Mouse (Mus musculus): ENCODE results near the gene Galnt17.

The Galnt17 gene

GRCm38 (mm10) chr5:130927138-130927793, 381.0 kb downstream of the Galnt17 start:
- DNase-seq (ENCODE audit: low spot score), result no peak

DNA sequence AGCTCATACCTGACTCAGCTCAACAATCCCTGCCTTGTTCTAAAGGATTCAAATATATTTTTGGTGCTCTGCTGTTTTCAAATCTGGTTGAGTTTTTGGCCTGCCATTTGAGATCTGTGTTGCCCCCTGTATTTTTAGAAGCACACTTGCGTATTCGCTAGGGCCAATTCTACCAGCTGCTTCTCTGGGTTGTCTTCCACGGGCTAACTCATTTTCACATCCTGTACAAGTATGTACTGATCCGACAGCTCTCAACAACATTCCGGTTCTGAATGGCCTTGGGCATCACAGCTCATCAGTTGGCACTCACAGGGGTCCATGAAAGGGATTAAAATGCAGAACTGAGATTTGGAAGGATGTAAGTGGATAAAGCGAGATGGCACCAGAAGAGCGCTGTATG, 382.6 kb downstream of the Galnt17 start:
- no peak for DNase-seq (ENCODE audit: low spot score)

GRCm38 (mm10) chr5:130924245-130924827, 384.0 kb downstream of the Galnt17 start:
- no peak for DNase-seq (ENCODE audit: low spot score)

DNA sequence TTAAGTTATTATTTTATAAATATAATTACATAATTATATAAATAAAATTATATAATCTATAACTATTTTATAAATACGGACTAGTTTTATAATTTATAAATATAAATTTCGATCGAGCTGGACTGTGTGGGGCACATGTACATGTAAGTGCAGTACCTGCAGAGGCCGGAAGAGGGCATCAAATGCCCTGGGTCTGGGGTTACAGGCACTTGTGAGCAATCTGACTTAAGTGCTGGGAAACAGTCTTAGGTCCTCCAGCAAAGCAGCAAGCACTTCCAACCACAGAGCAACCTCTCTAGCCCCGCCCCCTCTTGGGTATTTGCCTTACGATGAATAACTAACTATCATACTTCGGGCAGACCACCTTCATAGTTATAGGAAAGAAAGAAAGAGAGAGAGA, 388.3 kb downstream of the Galnt17 start:
- DNase-seq (ENCODE audit: low spot score), result no peak

GRCm38 (mm10) chr5:130914606-130915005, 393.7 kb downstream of the Galnt17 start:
- no peak for DNase-seq (ENCODE audit: low spot score)

GRCm38 (mm10) chr5:130911551-130911950, 396.7 kb downstream of the Galnt17 start:
- no peak for DNase-seq (ENCODE audit: low spot score)

DNA sequence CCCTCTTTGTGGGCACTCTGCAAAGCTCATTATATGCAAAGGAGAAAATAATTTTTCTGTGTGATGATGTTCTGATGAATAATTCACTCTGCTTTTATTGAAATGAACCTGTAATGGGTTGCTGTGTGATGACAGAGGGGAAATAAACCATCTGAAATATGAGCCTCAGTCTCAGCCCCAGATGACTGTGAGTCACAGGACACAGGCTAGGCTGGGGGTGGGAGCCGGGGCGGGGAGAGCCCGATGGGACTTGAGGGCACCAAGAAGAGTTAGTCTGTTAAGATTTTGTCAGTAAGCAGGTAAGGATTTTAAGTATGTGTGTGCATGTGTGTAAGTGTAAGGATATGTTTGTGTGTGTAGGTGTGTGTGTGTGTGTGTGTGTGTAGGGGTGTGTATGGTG, 406.6 kb downstream of the Galnt17 start:
- no peak for DNase-seq (ENCODE audit: low spot score)

- DNase-seq (ENCODE audit: low spot score), result no peak
Measured at GRCm38 (mm10) chr5:130895991-130896390, 412.3 kb downstream of the Galnt17 start.

GRCm38 (mm10) chr5:130891735-130892134, 416.6 kb downstream of the Galnt17 start:
- DNase-seq (ENCODE audit: low spot score), result no peak

GRCm38 (mm10) chr5:130880331-130880730, 428.0 kb downstream of the Galnt17 start:
- no peak for DNase-seq (ENCODE audit: low spot score)

DNA sequence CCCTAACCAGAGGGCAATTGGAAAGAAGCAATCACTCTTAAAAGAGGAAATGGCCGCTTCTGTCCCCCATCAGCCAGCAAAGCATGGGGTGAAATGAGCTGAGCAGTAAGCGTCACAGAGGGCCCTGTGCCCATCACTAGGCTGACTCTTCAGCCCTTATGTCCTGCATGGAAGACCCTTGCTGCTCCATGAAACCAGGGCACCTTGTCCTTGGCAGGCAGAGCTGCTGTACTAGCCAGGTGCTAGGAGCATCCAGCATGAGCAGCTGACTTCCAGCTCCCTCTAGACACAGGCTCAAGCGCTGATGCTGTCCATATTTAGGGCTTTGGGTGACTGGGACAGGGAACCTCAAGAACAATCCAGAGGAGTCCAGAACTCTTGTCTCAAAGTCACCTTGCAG, 432.9 kb downstream of the Galnt17 start:
- DNase-seq (ENCODE audit: low spot score), result no peak

GRCm38 (mm10) chr5:130871086-130871485, 437.2 kb downstream of the Galnt17 start:
- no peak for DNase-seq (ENCODE audit: low spot score)

DNA sequence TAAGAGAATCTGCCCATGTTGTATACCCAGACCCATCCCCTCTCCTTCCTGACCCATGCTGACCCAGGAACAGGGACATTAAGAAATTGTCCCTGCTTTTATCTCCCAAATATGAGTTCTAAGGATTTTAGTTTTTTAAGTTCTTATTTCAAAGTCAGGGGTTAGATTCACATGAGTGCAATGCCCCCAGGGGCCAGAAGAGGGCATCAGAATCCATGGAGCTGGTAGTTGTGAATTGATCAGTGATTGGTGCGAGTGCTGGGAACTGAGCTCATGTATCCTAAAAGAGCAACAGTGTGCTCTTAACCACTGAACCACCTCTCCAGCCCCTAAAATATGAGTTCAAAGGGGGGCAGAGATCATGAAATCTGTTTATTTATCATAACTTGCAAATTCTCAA, 438.4 kb downstream of the Galnt17 start:
- DNase-seq (ENCODE audit: low spot score), result no peak

GRCm38 (mm10) chr5:130862302-130862701, 446.0 kb downstream of the Galnt17 start:
- no peak for DNase-seq (ENCODE audit: low spot score)

DNA sequence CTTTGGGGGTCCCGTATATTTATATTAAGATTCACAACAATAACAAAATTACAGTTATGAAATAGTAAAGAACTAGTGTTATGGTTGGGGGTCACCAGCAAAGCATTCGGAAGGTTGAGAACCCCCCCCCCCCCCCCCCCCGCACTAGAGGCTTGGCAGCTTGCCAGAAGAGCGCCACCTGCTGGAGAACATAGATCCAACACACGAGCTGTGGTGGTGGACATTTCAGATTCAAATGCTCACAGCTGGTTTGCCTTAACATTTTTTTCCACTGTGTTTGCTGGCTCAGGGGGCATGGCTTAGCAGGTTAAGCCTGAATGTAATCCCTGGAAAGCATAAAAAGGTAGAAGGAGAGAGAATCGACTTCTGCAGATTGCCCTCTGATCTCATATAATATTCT, 448.6 kb downstream of the Galnt17 start:
- no peak for DNase-seq (ENCODE audit: low spot score)

DNA sequence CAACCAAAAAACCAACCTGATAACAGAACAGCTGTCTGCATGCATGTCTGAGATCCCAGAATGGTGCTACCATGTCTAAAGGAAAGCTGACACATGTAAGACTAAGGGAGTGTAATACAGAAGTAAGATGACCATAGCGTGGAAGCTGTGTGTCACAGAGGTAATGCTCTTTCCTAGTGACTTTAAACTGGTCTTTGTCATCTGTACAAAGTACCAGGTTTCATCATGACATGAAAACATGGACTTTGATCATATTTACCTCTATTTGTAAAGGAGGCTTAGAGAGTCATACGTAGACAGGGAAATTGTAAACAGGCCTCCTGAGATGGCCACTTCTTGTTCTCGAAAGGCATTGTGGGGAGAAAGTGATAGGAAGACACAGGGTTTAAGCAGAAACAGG, 449.6 kb downstream of the Galnt17 start:
- no peak for DNase-seq (ENCODE audit: low spot score)

DNA sequence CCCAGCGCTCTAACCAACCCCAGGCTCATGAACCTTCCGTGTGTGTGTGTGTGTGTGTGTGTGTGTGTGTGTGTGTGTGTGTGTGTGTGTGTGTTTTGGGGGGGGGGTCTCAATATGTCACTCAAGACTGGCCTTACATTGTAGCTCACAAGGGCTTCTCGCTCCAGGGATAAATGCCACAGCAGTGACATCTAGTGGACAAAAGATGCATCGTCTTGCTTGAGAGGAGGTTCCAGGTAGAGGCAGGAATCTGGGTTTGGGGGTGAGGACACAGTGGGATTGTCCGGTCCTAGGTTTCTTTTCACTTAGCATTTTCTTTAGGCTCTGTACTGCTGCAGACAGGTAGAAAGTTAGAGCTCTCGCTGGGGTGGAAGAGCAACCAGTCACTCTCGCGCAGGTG, 450.1 kb downstream of the Galnt17 start:
- DNase-seq (ENCODE audit: low spot score), result no peak

DNA sequence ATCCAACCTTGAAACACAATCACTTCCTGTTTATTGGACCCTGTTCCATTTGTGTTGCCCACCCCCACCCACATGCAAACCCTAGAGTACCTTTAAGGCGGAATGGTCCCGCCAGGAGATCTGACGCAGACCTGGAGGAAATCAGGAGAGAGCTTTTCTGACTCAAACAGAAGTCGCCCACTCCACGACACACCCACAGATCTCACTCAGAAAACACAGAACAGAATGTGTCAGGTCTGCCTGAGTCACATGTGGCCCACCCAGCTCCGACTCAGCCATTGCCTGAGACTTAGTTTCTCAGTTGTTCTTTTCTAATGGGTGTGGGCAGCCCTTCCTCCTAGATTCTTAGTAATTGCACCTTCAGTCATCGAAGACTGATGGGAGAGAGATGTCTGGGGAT, 453.9 kb downstream of the Galnt17 start:
- DNase-seq (ENCODE audit: low spot score), result no peak

GRCm38 (mm10) chr5:130853371-130853770, 454.9 kb downstream of the Galnt17 start:
- DNase-seq (ENCODE audit: low spot score), result peak; percentile 74

- DNase-seq (ENCODE audit: low spot score), result no peak
Measured at GRCm38 (mm10) chr5:130852182-130852581, 456.1 kb downstream of the Galnt17 start.

DNA sequence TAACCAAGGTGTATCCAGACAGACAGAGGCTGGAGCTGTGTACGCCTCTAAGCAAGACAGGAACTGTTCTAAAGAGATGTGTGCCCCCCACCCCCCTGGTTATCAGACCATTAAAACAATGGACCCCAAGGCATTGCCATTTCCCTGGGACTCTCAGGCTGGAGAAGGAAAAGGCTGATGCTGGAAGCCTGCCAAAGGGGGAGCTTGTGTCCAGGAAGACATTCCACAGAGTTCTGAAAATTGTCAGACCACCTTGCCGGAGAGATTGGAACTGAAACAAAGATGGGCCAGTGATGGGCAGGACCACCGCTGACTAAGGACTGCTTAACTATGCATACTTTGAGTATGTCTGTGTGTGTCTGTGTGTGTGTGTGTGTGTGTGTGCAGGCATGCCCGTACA, 458.7 kb downstream of the Galnt17 start:
- DNase-seq (ENCODE audit: low spot score), result no peak

DNA sequence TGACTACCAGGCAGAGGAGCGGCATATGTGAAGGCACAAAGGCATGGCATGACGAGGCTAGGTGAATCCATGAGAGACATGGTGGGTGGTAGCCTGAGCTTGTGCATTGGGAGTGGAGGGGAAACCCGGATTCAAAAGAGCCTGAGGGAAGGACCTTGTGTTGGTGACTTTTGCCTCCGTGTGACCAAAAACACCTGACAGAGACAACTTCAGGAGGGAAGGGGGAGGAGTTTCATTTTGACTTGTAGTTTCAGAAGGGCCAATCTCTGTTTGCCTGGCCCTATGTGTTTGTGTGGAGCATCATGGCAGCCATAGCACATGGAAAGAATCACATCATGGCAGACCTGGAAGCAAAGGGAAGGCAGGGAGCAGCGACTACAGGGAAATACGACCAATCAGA, 459.7 kb downstream of the Galnt17 start:
- DNase-seq (ENCODE audit: low spot score), result no peak

DNA sequence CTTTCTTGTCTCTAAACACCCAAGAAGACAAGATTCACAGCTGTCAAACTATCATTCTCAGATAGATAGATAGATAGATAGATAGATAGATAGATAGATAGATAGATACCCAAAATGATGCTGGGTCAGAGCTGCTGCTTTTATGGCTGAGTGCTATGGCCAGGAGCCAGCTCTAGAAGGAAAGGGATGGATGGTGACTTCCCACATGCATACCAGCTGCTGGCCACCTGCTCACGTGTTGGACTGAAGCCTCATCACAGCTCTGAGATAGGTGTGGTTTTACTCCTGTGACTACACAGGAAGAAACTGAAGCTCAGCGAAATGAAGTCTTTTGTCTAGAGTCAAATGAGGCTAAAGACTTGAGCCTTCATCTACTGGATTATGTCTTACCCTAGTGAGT, 482.5 kb downstream of the Galnt17 start:
- no peak for DNase-seq (ENCODE audit: low spot score)

All from urinary bladder, postnatal 10 days (tissue).